Mouse (Mus musculus): ENCODE measurements around the gene Mapkapk3. TPM values are rescaled to one million over a fixed set of nuclear protein-coding genes. Genes with fewer than 3 reads are reported as not detected.
A peak's percentile ranks its signal among the peaks of the same experiment; 100 is the strongest.

Mapkapk3 gene
- total RNA-seq (2012; rRNA removed) (33.3 and 39.8 TPM in 2 replicates), total RNA-seq (2014; rRNA removed) (29.1 and 29.9 TPM in 2 replicates), polyA plus RNA-seq (2012; ENCODE audit: insufficient read length, low read depth) (30.1 and 33.1 TPM in 2 replicates)

GRCm38 (mm10) chr9:107289211-107290076 lies at the start of gene Mapkapk3:
TSS of gene Mapkapk3 (minus strand) at chr9:107289877.
- Histone ChIP-seq H3K9ac (ENCODE audit: insufficient read depth, low read depth) (peak within 1 kb of the TSS; percentile 70), H3K36me3 (replicated peaks in 1 of 2; ENCODE audit: control insufficient read depth in 1 of 2, insufficient read depth in 1 of 2, low read length in 1 of 2) (peaks cover 6 to 29% of the 10 kb centered on the region in 2 experiments), H3K4me2 (ENCODE audit: insufficient read depth, low read depth, poor library complexity, severe bottlenecking) (peak within 1 kb of the TSS; percentile 83), H3K4me3 (replicated peaks in 1 of 3; ENCODE audit: low read depth in 2 of 3, low read length in 2 of 3, poor library complexity in 1 of 3) (peak within 1 kb of the TSS; percentile 80 to 85 (median 81)), H3K27me3 (replicated peaks) (peaks cover 8% of the 10 kb centered on the region), H3K4me1 (ENCODE audit: control insufficient read depth in 1 of 2, insufficient read depth in 2 of 2) (peaks cover 6 to 47% of the 10 kb centered on the region in 2 experiments), H3K27ac (ENCODE audit: insufficient read depth, low read depth) (peak within 1 kb of the TSS; percentile 78), H3K79me2 (replicated peaks; ENCODE audit: control insufficient read depth, extremely low read depth, insufficient read depth, poor library complexity, severe bottlenecking) (no peaks in the 10 kb centered on the region), H3K9me3 (replicated peaks; ENCODE audit: low read length) (no peaks in the 10 kb centered on the region)
- dilution Hi-C loops (cut with MboI; ENCODE audit: extremely low pct_ligation_motif_present, extremely low pct_unique_long_range_greater_than_20kb, low sequenced_read_pairs), result no loop called here
- in situ Hi-C loops (cut with MboI; ENCODE audit: low pct_ligation_motif_present, low pct_unique_long_range_greater_than_20kb, low sequenced_read_pairs), result loop anchor here (5.0 to 25.0 kb wide), 3 partner anchors 42 to 627 kb away; partner anchors contain the start of gene Grm2
- DNase-seq (ENCODE audit: extremely low read depth), result peak; percentile 97
- TF ChIP-seq BHLHE40 (IDR thresholded peaks at IDR 0.05; ENCODE audit: low read depth, low read length) (peak; percentile 89), SMC3 (IDR thresholded peaks at IDR 0.05; ENCODE audit: low read depth, low read length) (0 out of 2 replicates have a peak, but pooled peaks have one; percentile 3), CHD2 (IDR thresholded peaks at IDR 0.05; ENCODE audit: low read length) (0 out of 2 replicates have a peak, but pooled peaks have one; percentile 53), MEF2A (IDR thresholded peaks at IDR 0.05; ENCODE audit: borderline replicate concordance, low read depth, low read length) (peak; percentile 47; the same call in 1 of the 2 replicates), MAX (IDR thresholded peaks at IDR 0.05; ENCODE audit: low read length) (peak; percentile 89), EP300 (IDR thresholded peaks at IDR 0.05; ENCODE audit: low read length) (no peak), NRF1 (IDR thresholded peaks at IDR 0.05; ENCODE audit: low read depth, low read length) (no peak), IRF4 (IDR thresholded peaks at IDR 0.05; ENCODE audit: low read depth, low read length) (peak; percentile 54; the same call in 1 of the 2 replicates), TCF12 (IDR thresholded peaks at IDR 0.05; ENCODE audit: low read depth, low read length) (no peak), CTCF (conservative IDR thresholded peaks at IDR 0.05 in 1 of 2, IDR thresholded peaks at IDR 0.05 in 1 of 2; ENCODE audit: low read depth in 2 of 2, low read length in 2 of 2) (peak in 1 of 2 experiments; percentile 52; a peak in 2 of 4 replicates), MAZ (IDR thresholded peaks at IDR 0.05; ENCODE audit: low read depth, low read length) (no peak), MAFK (IDR thresholded peaks at IDR 0.05; ENCODE audit: insufficient replicate concordance, low read length) (no peak), ZKSCAN1 (IDR thresholded peaks at IDR 0.05; ENCODE audit: borderline replicate concordance, low read depth, low read length) (no peak), UBTF (IDR thresholded peaks at IDR 0.05; ENCODE audit: low read depth, low read length) (no peak), KAT2A (IDR thresholded peaks at IDR 0.05; ENCODE audit: insufficient replicate concordance, low read length) (no peak), POLR2AphosphoS2 (IDR thresholded peaks at IDR 0.05; ENCODE audit: low read depth, low read length) (no peak), ETS1 (conservative IDR thresholded peaks at IDR 0.05; ENCODE audit: low read depth, low read length) (peak; percentile 45), JUND (conservative IDR thresholded peaks at IDR 0.05; ENCODE audit: low read depth, low read length) (no peak), ZNF384 (IDR thresholded peaks at IDR 0.05; ENCODE audit: low read depth, low read length) (no peak), MXI1 (IDR thresholded peaks at IDR 0.05; ENCODE audit: low read depth, low read length) (peak; percentile 89), USF1 (IDR thresholded peaks at IDR 0.05; ENCODE audit: low read depth, low read length) (peak; percentile 91), SIN3A (IDR thresholded peaks at IDR 0.05; ENCODE audit: low read length) (peak; percentile 81; the same call in 1 of the 2 replicates), GABPA (IDR thresholded peaks at IDR 0.05; ENCODE audit: insufficient replicate concordance, low read depth, low read length) (no peak), RCOR1 (conservative IDR thresholded peaks at IDR 0.05; ENCODE audit: low read depth, low read length) (0 out of 2 replicates have a peak, but pooled peaks have one; percentile 33), NELFE (IDR thresholded peaks at IDR 0.05; ENCODE audit: low read depth, low read length) (0 out of 2 replicates have a peak, but pooled peaks have one; percentile 24), USF2 (conservative IDR thresholded peaks at IDR 0.05; ENCODE audit: low read depth, low read length) (peak; percentile 72), CHD1 (IDR thresholded peaks at IDR 0.05; ENCODE audit: low read depth, low read length) (no peak), POLR2A (IDR thresholded peaks at IDR 0.05; ENCODE audit: low read depth, low read length) (peak; percentile 65), ZC3H11A (IDR thresholded peaks at IDR 0.05; ENCODE audit: low read depth, low read length) (no peak), HCFC1 (IDR thresholded peaks at IDR 0.05; ENCODE audit: low read depth, low read length) (peak; percentile 60), PAX5 (IDR thresholded peaks at IDR 0.05; ENCODE audit: low read length) (no peak), ELF1 (IDR thresholded peaks at IDR 0.05; ENCODE audit: low read depth, low read length) (0 out of 2 replicates have a peak, but pooled peaks have one; percentile 6), E2F4 (IDR thresholded peaks at IDR 0.05; ENCODE audit: insufficient replicate concordance, low read depth, low read length) (no peak), RAD21 (IDR thresholded peaks at IDR 0.05; ENCODE audit: low read depth, low read length) (no peak; the same call in none of the 2 replicates), MYC (IDR thresholded peaks at IDR 0.05; ENCODE audit: low read depth, low read length) (peak; percentile 44; the same call in 1 of the 2 replicates), JUN (IDR thresholded peaks at IDR 0.05; ENCODE audit: insufficient read depth, low read depth, low read length) (no peak), TBP (conservative IDR thresholded peaks at IDR 0.05; ENCODE audit: low read depth, low read length) (peak; percentile 48; the same call in 1 of the 2 replicates)
